In genomic region chr12:108242243-108242745, GRCm38 (mm10) we compare ENCODE assay signal across 16 mouse cellular contexts. TPM values are rescaled to one million over a fixed set of nuclear protein-coding genes. Genes with fewer than 3 reads are reported as not detected.
DNase-seq lines count a peak whose midpoint lies in the region; ATAC-seq and TF ChIP-seq lines count a peak whose summit lies in the region.
"Had no signal": no experiment of that assay in that cellular context is flagged by ENCODE, and none has a peak within 500 bp of the region (broad histone marks: within the 10 kb centered on the region; RNA-seq: fewer than 3 reads in every experiment).

No protein-coding gene starts in this region.

- no peaks in the 10 kb centered on the region for H3K36me3 ChIP-seq in forebrain, embryonic 13.5 days (ENCODE audit: poor library complexity, severe bottlenecking)
- no peaks in the 10 kb centered on the region for H3K36me3 ChIP-seq in forebrain, postnatal 0 days (ENCODE audit: insufficient read depth)
- H3K36me3 ChIP-seq in midbrain, embryonic 12.5 days, result no peaks in the 10 kb centered on the region
- H3K36me3 ChIP-seq in midbrain, embryonic 15.5 days (replicated peaks), result no peaks in the 10 kb centered on the region
- H3K36me3 ChIP-seq in limb, embryonic 13.5 days, result no peaks in the 10 kb centered on the region
- H3K36me3 ChIP-seq: limb, embryonic 12.5 days had no signal

- no peak for ATAC-seq in forebrain, embryonic 13.5 days
- ATAC-seq in forebrain, postnatal 0 days, result no peak
- ATAC-seq in midbrain, embryonic 12.5 days (ENCODE audit: low FRiP score, low read depth), result 0 out of 2 replicates have a peak, but pooled peaks have one; percentile 1
- no peak for ATAC-seq in midbrain, embryonic 15.5 days (replicated peaks)
- no peak for ATAC-seq in limb, embryonic 13.5 days (ENCODE audit: low FRiP score, low read depth)
- ATAC-seq in megakaryocyte-erythroid progenitor cell, adult 5-6 weeks (replicated peaks; ENCODE audit: low FRiP score, low TSS enrichment, poor library complexity, severe bottlenecking), result no peak
- ATAC-seq: Patski had no signal

- 41% methylated on average over 20 of the region's 20 CpGs for WGBS in forebrain, embryonic 13.5 days
- 49% methylated on average over 20 of the region's 20 CpGs for WGBS in forebrain, postnatal 0 days
- WGBS in midbrain, embryonic 12.5 days, result 33% methylated on average over 20 of the region's 20 CpGs
- 29% methylated on average over 20 of the region's 20 CpGs for WGBS in midbrain, embryonic 15.5 days
- 80% methylated on average over 20 of the region's 20 CpGs for WGBS in limb, embryonic 13.5 days

- peaks cover 98% of the 10 kb centered on the region for H3K4me1 ChIP-seq in forebrain, embryonic 13.5 days
- peaks cover 44% of the 10 kb centered on the region for H3K4me1 ChIP-seq in forebrain, postnatal 0 days (ENCODE audit: insufficient read depth)
- peaks cover 98% of the 10 kb centered on the region for H3K4me1 ChIP-seq in midbrain, embryonic 12.5 days
- peaks cover 87% of the 10 kb centered on the region for H3K4me1 ChIP-seq in midbrain, embryonic 15.5 days
- H3K4me1 ChIP-seq in limb, embryonic 13.5 days, result peaks cover 76% of the 10 kb centered on the region

- no peaks in the 10 kb centered on the region for H3K9me3 ChIP-seq in forebrain, embryonic 13.5 days (replicated peaks)
- no peaks in the 10 kb centered on the region for H3K9me3 ChIP-seq in forebrain, postnatal 0 days (ENCODE audit: low read length)
- no peaks in the 10 kb centered on the region for H3K9me3 ChIP-seq in midbrain, embryonic 12.5 days
- H3K9me3 ChIP-seq in midbrain, embryonic 15.5 days, result no peaks in the 10 kb centered on the region
- H3K9me3 ChIP-seq in limb, embryonic 13.5 days, result no peaks in the 10 kb centered on the region
- H3K9me3 ChIP-seq: limb, embryonic 12.5 days had no signal

- H3K4me2 ChIP-seq in forebrain, embryonic 13.5 days, result no peak overlapping the region
- H3K4me2 ChIP-seq in forebrain, postnatal 0 days (ENCODE audit: low read depth), result no peak overlapping the region
- H3K4me2 ChIP-seq in midbrain, embryonic 12.5 days (replicated peaks), result no peak overlapping the region; the same call in 1 of the 2 replicates
- no peak overlapping the region for H3K4me2 ChIP-seq in midbrain, embryonic 15.5 days
- H3K4me2 ChIP-seq in limb, embryonic 13.5 days (replicated peaks), result no peak overlapping the region
- H3K4me2 ChIP-seq: limb, embryonic 12.5 days had no signal

- H3K27me3 ChIP-seq in forebrain, embryonic 13.5 days, result no peaks in the 10 kb centered on the region
- H3K27me3 ChIP-seq in forebrain, postnatal 0 days (ENCODE audit: insufficient read depth, low read length), result no peaks in the 10 kb centered on the region
- H3K27me3 ChIP-seq in midbrain, embryonic 12.5 days, result no peaks in the 10 kb centered on the region
- H3K27me3 ChIP-seq in midbrain, embryonic 15.5 days (replicated peaks), result no peaks in the 10 kb centered on the region
- peaks cover 24% of the 10 kb centered on the region for H3K27me3 ChIP-seq in limb, embryonic 13.5 days
- H3K27me3 ChIP-seq: Patski had no signal

- H3K4me3 ChIP-seq in forebrain, embryonic 13.5 days, result no peak overlapping the region
- H3K4me3 ChIP-seq in forebrain, postnatal 0 days (ENCODE audit: low read depth, low read length), result no peak overlapping the region
- no peak overlapping the region for H3K4me3 ChIP-seq in midbrain, embryonic 12.5 days
- no peak overlapping the region for H3K4me3 ChIP-seq in midbrain, embryonic 15.5 days
- H3K4me3 ChIP-seq in limb, embryonic 13.5 days, result no peak overlapping the region
- H3K4me3 ChIP-seq: gastrocnemius, adult 2 months; heart, adult 2 months; limb, embryonic 12.5 days had no signal

- TF ChIP-seq CTCF in forebrain, postnatal 0 days (IDR thresholded peaks at IDR 0.05; ENCODE audit: low read depth), result no peak

- H3K27ac ChIP-seq in forebrain, embryonic 13.5 days, result peak overlapping the region; percentile 86; the same call in 1 of the 2 replicates
- H3K27ac ChIP-seq in forebrain, postnatal 0 days (ENCODE audit: low read depth, low read length), result no peak overlapping the region
- H3K27ac ChIP-seq in midbrain, embryonic 12.5 days (replicated peaks), result peak overlapping the region; percentile 89
- H3K27ac ChIP-seq in midbrain, embryonic 15.5 days, result no peak overlapping the region
- 0 out of 2 replicates have a peak overlapping the region, but pooled peaks have one; percentile 28 for H3K27ac ChIP-seq in limb, embryonic 13.5 days
- H3K27ac ChIP-seq: heart, adult 2 months; limb, embryonic 12.5 days had no signal

- DNase-seq in forebrain, postnatal 0 days, result no peak
- DNase-seq in embryo, embryonic 10.5 days (ENCODE audit: low spot score), result no peak
- no peak for DNase-seq in urinary bladder, postnatal 25 days (ENCODE audit: low spot score)
- DNase-seq: cerebellum, postnatal 25 days; gastrocnemius, adult 2 months; heart, adult 2 months; lung, postnatal 14 days; right cerebral cortex, postnatal 25 days; thymus, postnatal 4 days had no signal

- 0 out of 2 replicates have a peak overlapping the region, but pooled peaks have one; percentile 12 for H3K9ac ChIP-seq in forebrain, embryonic 13.5 days
- no peak overlapping the region for H3K9ac ChIP-seq in forebrain, postnatal 0 days
- peak overlapping the region; percentile 4; the same call in 1 of the 2 replicates for H3K9ac ChIP-seq in midbrain, embryonic 12.5 days (replicated peaks)
- H3K9ac ChIP-seq in midbrain, embryonic 15.5 days, result no peak overlapping the region
- no peak overlapping the region for H3K9ac ChIP-seq in limb, embryonic 13.5 days
- H3K9ac ChIP-seq: limb, embryonic 12.5 days had no signal

RNA-seq across cellular contexts. Expression of gene Ccdc85c, which starts 32.9 kb away (rescaled TPM):
- 16.2 and 17.4 TPM in 2 replicates for polyA plus RNA-seq in forebrain, embryonic 13.5 days (2015; fragmentation: Nextera tagmentation; extraction: Ambion mirVana)
- 66.1 and 68.0 TPM in 2 replicates for total RNA-seq in forebrain, postnatal 0 days (2014; rRNA removed)
- polyA plus RNA-seq in forebrain, postnatal 0 days (2015; fragmentation: Nextera tagmentation; extraction: Ambion mirVana), result 15.5 and 16.2 TPM in 2 replicates
- polyA plus RNA-seq in midbrain, embryonic 12.5 days (2016; fragmentation: Nextera tagmentation; extraction: Ambion mirVana), result 17.0 and 21.6 TPM in 2 replicates
- 15.3 and 15.8 TPM in 2 replicates for polyA plus RNA-seq in midbrain, embryonic 15.5 days (2015; fragmentation: Nextera tagmentation; extraction: Ambion mirVana)
- 6.6 and 6.9 TPM in 2 replicates for polyA plus RNA-seq in limb, embryonic 13.5 days (2015; fragmentation: Nextera tagmentation; extraction: Ambion mirVana)
- 1.3 TPM in 1 of 2 replicates, not detected in the other for total RNA-seq in megakaryocyte-erythroid progenitor cell, adult 5-6 weeks (2014; fragmentation: Nextera tagmentation)
- total RNA-seq in megakaryocyte-erythroid progenitor cell, adult 5-6 weeks (2017), result 0.42 and 1.3 TPM in 2 replicates

Comparison
In these comparisons a context has a peak if more than half of its experiments do, and no peak if none do; other contexts are left out.
1. H3K27ac ChIP-seq: peak in forebrain, embryonic 13.5 days (single experiment), midbrain, embryonic 12.5 days (single experiment) and limb, embryonic 13.5 days (single experiment); none in forebrain, postnatal 0 days (single experiment) and midbrain, embryonic 15.5 days (single experiment).
2. H3K9ac ChIP-seq: peak in forebrain, embryonic 13.5 days (single experiment) and midbrain, embryonic 12.5 days (single experiment); none in forebrain, postnatal 0 days (single experiment), midbrain, embryonic 15.5 days (single experiment) and limb, embryonic 13.5 days (single experiment).